Mouse (Mus musculus) kidney, adult 2 months (tissue): ENCODE data around the gene Fam84a.

Experiments used
- CTCF ChIP-seq: fragments of 200-500 bp; conservative IDR thresholded peaks from 2 replicates; pipeline ENCODE4 v1.5.1; 2011; ENCODE audit warnings: low read depth, mild to moderate bottlenecking, control low read depth, low read length, moderate library complexity, mixed read lengths; ENCODE audit not compliant: insufficient read depth, insufficient read length
- POLR2A ChIP-seq: fragments of 200-500 bp; IDR thresholded peaks from one replicate; pipeline ENCODE4 v1.6.1; 2011; ENCODE audit warnings: low read depth, low read length, control low read depth

DNA sequence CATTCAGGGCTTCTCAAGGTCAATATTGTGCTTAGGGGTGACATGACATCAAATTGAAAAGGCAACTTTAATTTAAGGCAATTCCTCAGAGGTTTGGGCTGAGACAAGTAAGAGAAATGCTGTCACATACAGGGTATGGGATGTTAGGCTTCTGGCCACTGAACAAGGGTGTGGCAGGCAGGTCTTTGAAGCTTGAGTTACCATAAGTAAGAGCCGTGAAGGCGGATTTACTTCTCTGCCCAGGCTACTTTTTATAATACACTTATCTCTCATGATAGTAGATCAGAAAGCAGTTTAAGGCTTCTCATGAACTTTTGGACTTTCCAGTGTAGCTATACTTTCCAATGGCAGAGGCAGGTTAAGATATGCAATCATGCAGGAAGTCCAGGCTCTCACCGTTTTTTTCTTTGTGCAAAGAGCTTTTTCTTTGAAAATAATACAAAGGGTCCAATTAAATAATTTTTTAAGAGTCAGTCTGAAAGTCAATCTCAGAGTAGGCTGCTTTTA lies 34.9 kb upstream of the Fam84a start:
- TF ChIP-seq CTCF (no peak), POLR2A (no peak)
